Mouse (Mus musculus): ENCODE results near the gene Ambp. TPM values are rescaled to one million over a fixed set of nuclear protein-coding genes. Genes with fewer than 3 reads are reported as not detected.

Gene Ambp
- total and polyA plus RNA-seq, 2 experiments from 2014 or later = 0.12 TPM; not detected in 1

GRCm38 (mm10) chr4:63181556-63181955 is 27.0 kb upstream of the Ambp start:
- 13% methylated on average over 5 of the region's 5 CpGs for WGBS
- DNase-seq (ENCODE audit: low spot score) (peak; percentile 55), ATAC-seq (ENCODE audit: insufficient read depth, low read depth) (peak; percentile 84)
- TF ChIP-seq CTCF (IDR thresholded peaks at IDR 0.05; ENCODE audit: low read depth) (peak; percentile 98), EP300 (IDR thresholded peaks at IDR 0.05; ENCODE audit: low read depth) (no peak)
- Histone ChIP-seq H3K9me3 (replicated peaks; ENCODE audit: control insufficient read depth, low read length) (no peaks in the 10 kb centered on the region), H3K27me3 (ENCODE audit: control insufficient read depth, insufficient read depth, low read length) (0 out of 2 replicates have a peak, but pooled peaks cover 7% of the 10 kb centered on the region), H3K4me1 (ENCODE audit: control insufficient read depth, insufficient read depth) (no peaks in the 10 kb centered on the region), H3K4me3 (ENCODE audit: low read depth, low read length) (no peak overlapping the region), H3K4me2 (ENCODE audit: low read depth, low read length) (no peak overlapping the region), H3K9ac (replicated peaks; ENCODE audit: low read depth, low read length) (no peak overlapping the region), H3K27ac (ENCODE audit: low read depth) (no peak overlapping the region), H3K36me3 (replicated peaks; ENCODE audit: control insufficient read depth, insufficient read depth, low read length) (no peaks in the 10 kb centered on the region)

- Histone ChIP-seq H3K9ac (replicated peaks; ENCODE audit: low read depth, low read length) (no peak within 1 kb of the TSS), H3K27me3 (ENCODE audit: control insufficient read depth, insufficient read depth, low read length) (peaks cover 22% of the 10 kb centered on the region), H3K36me3 (replicated peaks; ENCODE audit: control insufficient read depth, insufficient read depth, low read length) (no peaks in the 10 kb centered on the region), H3K27ac (ENCODE audit: low read depth) (no peak within 1 kb of the TSS), H3K4me1 (ENCODE audit: control insufficient read depth, insufficient read depth) (no peaks in the 10 kb centered on the region), H3K4me2 (ENCODE audit: low read depth, low read length) (no peak within 1 kb of the TSS), H3K4me3 (ENCODE audit: low read depth, low read length) (no peak within 1 kb of the TSS), H3K9me3 (replicated peaks; ENCODE audit: control insufficient read depth, low read length) (no peaks in the 10 kb centered on the region)
- 64% methylated on average over 4 of the region's 4 CpGs for WGBS
- DNase-seq (ENCODE audit: low spot score) = no peak
- ATAC-seq (ENCODE audit: insufficient read depth, low read depth) = no peak
- TF ChIP-seq CTCF (IDR thresholded peaks at IDR 0.05; ENCODE audit: low read depth) (no peak), EP300 (IDR thresholded peaks at IDR 0.05; ENCODE audit: low read depth) (no peak)
These were observed 17.5 kb upstream of the Ambp start, which contains the start of gene Kif12 for GRCm38 (mm10) chr4:63171969-63172685. Kif12 (minus strand) TSS chr4:63172131.

- Histone ChIP-seq H3K4me3 (ENCODE audit: low read depth, low read length) (no peak overlapping the region), H3K4me1 (ENCODE audit: control insufficient read depth, insufficient read depth) (no peaks in the 10 kb centered on the region), H3K9me3 (replicated peaks; ENCODE audit: control insufficient read depth, low read length) (no peaks in the 10 kb centered on the region), H3K36me3 (replicated peaks; ENCODE audit: control insufficient read depth, insufficient read depth, low read length) (no peaks in the 10 kb centered on the region), H3K9ac (replicated peaks; ENCODE audit: low read depth, low read length) (no peak overlapping the region), H3K27me3 (ENCODE audit: control insufficient read depth, insufficient read depth, low read length) (peaks cover 22% of the 10 kb centered on the region), H3K27ac (ENCODE audit: low read depth) (no peak overlapping the region), H3K4me2 (ENCODE audit: low read depth, low read length) (no peak overlapping the region)
- no peak for TF ChIP-seq CTCF (IDR thresholded peaks at IDR 0.05; ENCODE audit: low read depth)
- no peak for TF ChIP-seq EP300 (IDR thresholded peaks at IDR 0.05; ENCODE audit: low read depth)
- WGBS = 43% methylated on average over 24 of the region's 24 CpGs
- ATAC-seq (ENCODE audit: insufficient read depth, low read depth) (no peak), DNase-seq (ENCODE audit: low spot score) (no peak)
These were observed 16.5 kb upstream of the Ambp start for GRCm38 (mm10) chr4:63171122-63171521.

GRCm38 (mm10) chr4:63170061-63170460 is 15.5 kb upstream of the Ambp start:
- Histone ChIP-seq H3K4me3 (ENCODE audit: low read depth, low read length) (no peak overlapping the region), H3K36me3 (replicated peaks; ENCODE audit: control insufficient read depth, insufficient read depth, low read length) (no peaks in the 10 kb centered on the region), H3K27ac (ENCODE audit: low read depth) (no peak overlapping the region), H3K27me3 (ENCODE audit: control insufficient read depth, insufficient read depth, low read length) (peaks cover 22% of the 10 kb centered on the region), H3K4me2 (ENCODE audit: low read depth, low read length) (no peak overlapping the region), H3K9ac (replicated peaks; ENCODE audit: low read depth, low read length) (no peak overlapping the region), H3K9me3 (replicated peaks; ENCODE audit: control insufficient read depth, low read length) (no peaks in the 10 kb centered on the region), H3K4me1 (ENCODE audit: control insufficient read depth, insufficient read depth) (no peaks in the 10 kb centered on the region)
- DNase-seq (ENCODE audit: low spot score) (no peak), ATAC-seq (ENCODE audit: insufficient read depth, low read depth) (no peak)
- no peak for TF ChIP-seq CTCF (IDR thresholded peaks at IDR 0.05; ENCODE audit: low read depth)
- TF ChIP-seq EP300 (IDR thresholded peaks at IDR 0.05; ENCODE audit: low read depth) = no peak
- WGBS = 67% methylated on average over 4 of the region's 4 CpGs

GRCm38 (mm10) chr4:63166323-63166722 is 11.7 kb upstream of the Ambp start:
- H3K36me3 ChIP-seq (replicated peaks; ENCODE audit: control insufficient read depth, insufficient read depth, low read length) = no peaks in the 10 kb centered on the region
- peaks cover 11% of the 10 kb centered on the region for H3K27me3 ChIP-seq (ENCODE audit: control insufficient read depth, insufficient read depth, low read length)
- H3K4me1 ChIP-seq (ENCODE audit: control insufficient read depth, insufficient read depth) = no peaks in the 10 kb centered on the region
- no peak for DNase-seq (ENCODE audit: low spot score)
- TF ChIP-seq EP300 (IDR thresholded peaks at IDR 0.05; ENCODE audit: low read depth) = no peak
- no peak for TF ChIP-seq CTCF (IDR thresholded peaks at IDR 0.05; ENCODE audit: low read depth)
- H3K9ac ChIP-seq (replicated peaks; ENCODE audit: low read depth, low read length) = no peak overlapping the region
- H3K9me3 ChIP-seq (replicated peaks; ENCODE audit: control insufficient read depth, low read length) = no peaks in the 10 kb centered on the region
- H3K27ac ChIP-seq (ENCODE audit: low read depth) = no peak overlapping the region
- no peak for ATAC-seq (ENCODE audit: insufficient read depth, low read depth)
- 78% methylated on average over 5 of the region's 5 CpGs for WGBS
- H3K4me2 ChIP-seq (ENCODE audit: low read depth, low read length) = no peak overlapping the region
- no peak overlapping the region for H3K4me3 ChIP-seq (ENCODE audit: low read depth, low read length)

GRCm38 (mm10) chr4:63165636-63166035 is 11.0 kb upstream of the Ambp start:
- Histone ChIP-seq H3K4me2 (ENCODE audit: low read depth, low read length) (no peak overlapping the region), H3K9ac (replicated peaks; ENCODE audit: low read depth, low read length) (no peak overlapping the region), H3K27me3 (ENCODE audit: control insufficient read depth, insufficient read depth, low read length) (peaks cover 4% of the 10 kb centered on the region), H3K4me3 (ENCODE audit: low read depth, low read length) (no peak overlapping the region), H3K9me3 (replicated peaks; ENCODE audit: control insufficient read depth, low read length) (no peaks in the 10 kb centered on the region), H3K27ac (ENCODE audit: low read depth) (no peak overlapping the region), H3K4me1 (ENCODE audit: control insufficient read depth, insufficient read depth) (no peaks in the 10 kb centered on the region), H3K36me3 (replicated peaks; ENCODE audit: control insufficient read depth, insufficient read depth, low read length) (no peaks in the 10 kb centered on the region)
- 82% methylated on average over 4 of the region's 4 CpGs for WGBS
- TF ChIP-seq EP300 (IDR thresholded peaks at IDR 0.05; ENCODE audit: low read depth) = no peak
- TF ChIP-seq CTCF (IDR thresholded peaks at IDR 0.05; ENCODE audit: low read depth) = no peak
- DNase-seq (ENCODE audit: low spot score) = no peak
- ATAC-seq (ENCODE audit: insufficient read depth, low read depth) = no peak
